Comparison of ENCODE assay signal across 8 mouse cellular contexts in the genomic region with DNA sequence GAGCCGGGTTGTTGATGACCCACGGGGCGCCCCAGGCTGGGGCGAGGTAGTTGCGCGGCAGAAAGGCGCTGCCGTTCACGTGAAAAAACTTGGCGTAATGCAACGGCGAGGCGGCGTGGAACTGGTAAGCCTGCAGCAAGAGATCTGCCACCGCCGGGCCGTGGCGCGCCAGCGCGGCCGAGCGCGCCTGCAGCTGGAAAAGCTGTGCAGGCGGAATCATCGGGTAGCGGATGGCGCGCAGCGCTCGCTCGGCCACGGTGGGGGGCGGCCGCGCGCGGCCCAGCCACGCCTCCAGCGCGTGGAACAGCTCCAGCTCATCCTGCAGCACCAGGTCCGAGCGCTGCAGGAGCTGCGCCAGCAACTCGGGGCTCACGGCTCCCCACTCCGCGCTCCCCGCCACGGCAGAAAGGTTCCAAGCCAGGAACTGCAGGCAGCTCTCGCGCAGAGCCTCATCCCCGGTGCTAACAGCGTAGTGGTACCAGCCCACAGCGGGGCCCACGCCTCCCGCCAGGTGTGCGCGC. TPM values are rescaled to one million over a fixed set of nuclear protein-coding genes. Genes with fewer than 3 reads are reported as not detected.
A peak's percentile ranks its signal among the peaks of the same experiment; 100 is the strongest.
DNase-seq lines count a peak whose midpoint lies in the region; ATAC-seq and TF ChIP-seq lines count a peak whose summit lies in the region.

No protein-coding gene starts in this region.

- ATAC-seq in heart, embryonic 15.5 days (replicated peaks; ENCODE audit: insufficient number of reproducible peaks, insufficient read depth, low FRiP score, low read depth): no peak
- no peak for ATAC-seq in forebrain, embryonic 13.5 days
- no peak for ATAC-seq in neural tube, embryonic 12.5 days (ENCODE audit: low FRiP score, low read depth)

- H3K27me3 ChIP-seq in heart, embryonic 15.5 days: peaks cover 91% of the 10 kb centered on the region
- peaks cover 42% of the 10 kb centered on the region for H3K27me3 ChIP-seq in forebrain, embryonic 13.5 days
- H3K27me3 ChIP-seq in neural tube, embryonic 12.5 days (replicated peaks): peaks cover 56% of the 10 kb centered on the region

- no peak for TF ChIP-seq POLR2A in bone marrow macrophage, adult 2 months (IDR thresholded peaks at IDR 0.05; ENCODE audit: borderline replicate concordance, low read depth, low read length)

- no peaks in the 10 kb centered on the region for H3K9me3 ChIP-seq in heart, embryonic 15.5 days (replicated peaks)
- no peaks in the 10 kb centered on the region for H3K9me3 ChIP-seq in forebrain, embryonic 13.5 days (replicated peaks)
- no peaks in the 10 kb centered on the region for H3K9me3 ChIP-seq in neural tube, embryonic 12.5 days

- TF ChIP-seq CTCF in bone marrow macrophage, adult 2 months (IDR thresholded peaks at IDR 0.05; ENCODE audit: low read depth, low read length): no peak

- intact Hi-C loops in left cerebral cortex, postnatal 25 days (cut with DNase I): loop anchor here (5.0 kb wide), 1 partner anchor 125 kb away; the partner anchor contains the start of gene Rpl38

- no peaks in the 10 kb centered on the region for H3K36me3 ChIP-seq in heart, embryonic 15.5 days
- H3K36me3 ChIP-seq in forebrain, embryonic 13.5 days (ENCODE audit: poor library complexity, severe bottlenecking): no peaks in the 10 kb centered on the region
- no peaks in the 10 kb centered on the region for H3K36me3 ChIP-seq in neural tube, embryonic 12.5 days

- 1% methylated on average over 58 of the region's 59 CpGs for WGBS in heart, embryonic 15.5 days
- WGBS in forebrain, embryonic 13.5 days: 1% methylated on average over 59 of the region's 59 CpGs
- WGBS in neural tube, embryonic 12.5 days: 1% methylated on average over 55 of the region's 59 CpGs

- H3K4me1 ChIP-seq in heart, embryonic 15.5 days (replicated peaks): peaks cover 35% of the 10 kb centered on the region
- peaks cover 13% of the 10 kb centered on the region for H3K4me1 ChIP-seq in bone marrow macrophage, adult 2 months (ENCODE audit: control insufficient read depth, insufficient read depth, low read length)
- peaks cover 69% of the 10 kb centered on the region for H3K4me1 ChIP-seq in forebrain, embryonic 13.5 days
- peaks cover 77% of the 10 kb centered on the region for H3K4me1 ChIP-seq in neural tube, embryonic 12.5 days

- H3K9ac ChIP-seq in heart, embryonic 15.5 days: 0 out of 2 replicates have a peak overlapping the region, but pooled peaks have one; percentile 21
- peak overlapping the region; percentile 72 for H3K9ac ChIP-seq in forebrain, embryonic 13.5 days
- H3K9ac ChIP-seq in neural tube, embryonic 12.5 days: peak overlapping the region; percentile 64

- DNase-seq in heart, adult 18-20 months: no peak
- DNase-seq in left cerebral cortex, postnatal 25 days (ENCODE audit: low spot score in 2 of 2): peak; percentile 53 to 57
- DNase-seq in T-cell, adult 2 months (ENCODE audit: low spot score): no peak
- no peak for DNase-seq in urinary bladder, adult 2 months (ENCODE audit: low spot score)

- no peak overlapping the region for H3K27ac ChIP-seq in heart, embryonic 15.5 days
- H3K27ac ChIP-seq in bone marrow macrophage, adult 2 months (ENCODE audit: insufficient read depth, low read depth, low read length): no peak overlapping the region
- peak overlapping the region; percentile 57; the same call in 1 of the 2 replicates for H3K27ac ChIP-seq in forebrain, embryonic 13.5 days
- no peak overlapping the region for H3K27ac ChIP-seq in neural tube, embryonic 12.5 days

- peak overlapping the region; percentile 49 for H3K4me3 ChIP-seq in heart, embryonic 15.5 days
- H3K4me3 ChIP-seq in bone marrow macrophage, adult 2 months (ENCODE audit: insufficient read depth, low read length): peak overlapping the region; percentile 44
- H3K4me3 ChIP-seq in forebrain, embryonic 13.5 days: peak overlapping the region; percentile 53
- peak overlapping the region; percentile 46 for H3K4me3 ChIP-seq in neural tube, embryonic 12.5 days

- peak overlapping the region; percentile 81 for H3K4me2 ChIP-seq in heart, embryonic 15.5 days
- peak overlapping the region; percentile 85 for H3K4me2 ChIP-seq in forebrain, embryonic 13.5 days
- H3K4me2 ChIP-seq in neural tube, embryonic 12.5 days (replicated peaks): peak overlapping the region; percentile 95

RNA-seq across cellular contexts. Expression of gene Btbd17, which starts 3.8 kb away (rescaled TPM):
- 0.08 and 0.46 TPM in 2 replicates for polyA plus RNA-seq in heart, embryonic 15.5 days (2015; fragmentation: Nextera tagmentation; extraction: Ambion mirVana)
- total RNA-seq in heart, adult 18-20 months (2021): not detected
- not detected in 2 replicates for polyA plus RNA-seq in bone marrow macrophage, adult 2 months (2012; ENCODE audit: insufficient read depth, insufficient read length, missing spikeins)
- 25.8 and 27.1 TPM in 2 replicates for polyA plus RNA-seq in forebrain, embryonic 13.5 days (2015; fragmentation: Nextera tagmentation; extraction: Ambion mirVana)
- 10 to 100 TPM; 35.6 to 39.8 TPM for total RNA-seq in left cerebral cortex, postnatal 25 days (2021)
- polyA plus RNA-seq in neural tube, embryonic 12.5 days (2016; fragmentation: Nextera tagmentation; extraction: Ambion mirVana): 48.5 and 51.2 TPM in 2 replicates
- 0.15 and 0.22 TPM in 2 replicates for polyA plus RNA-seq in urinary bladder, adult 2 months (2012; rRNA removed)

RNA-seq across cellular contexts. Expression of gene Gpr142, which starts 6.8 kb away (rescaled TPM):
- not detected in 2 replicates for polyA plus RNA-seq in heart, embryonic 15.5 days (2015; fragmentation: Nextera tagmentation; extraction: Ambion mirVana)
- not detected for total RNA-seq in heart, adult 18-20 months (2021)
- polyA plus RNA-seq in bone marrow macrophage, adult 2 months (2012; ENCODE audit: insufficient read depth, insufficient read length, missing spikeins): not detected in 2 replicates
- not detected in 2 replicates for polyA plus RNA-seq in forebrain, embryonic 13.5 days (2015; fragmentation: Nextera tagmentation; extraction: Ambion mirVana)
- not detected for total RNA-seq in left cerebral cortex, postnatal 25 days (2021)
- not detected in 2 replicates for polyA plus RNA-seq in neural tube, embryonic 12.5 days (2016; fragmentation: Nextera tagmentation; extraction: Ambion mirVana)
- not detected in 2 replicates for polyA plus RNA-seq in urinary bladder, adult 2 months (2012; rRNA removed)

RNA-seq across cellular contexts. Expression of gene Kif19a, which starts 26.8 kb away (rescaled TPM):
- polyA plus RNA-seq in heart, embryonic 15.5 days (2015; fragmentation: Nextera tagmentation; extraction: Ambion mirVana): 0.16 and 0.33 TPM in 2 replicates
- total RNA-seq in heart, adult 18-20 months (2021): 1 to 10 TPM in 1 of 2 experiments, under 1 TPM in 1; 0.42 to 1.3 TPM
- polyA plus RNA-seq in bone marrow macrophage, adult 2 months (2012; ENCODE audit: insufficient read depth, insufficient read length, missing spikeins): 2.5 and 3.0 TPM in 2 replicates
- polyA plus RNA-seq in forebrain, embryonic 13.5 days (2015; fragmentation: Nextera tagmentation; extraction: Ambion mirVana): 0.36 and 1.3 TPM in 2 replicates
- total RNA-seq in left cerebral cortex, postnatal 25 days (2021): 1 to 10 TPM; 4.8 to 5.3 TPM
- 2.0 and 3.1 TPM in 2 replicates for polyA plus RNA-seq in neural tube, embryonic 12.5 days (2016; fragmentation: Nextera tagmentation; extraction: Ambion mirVana)
- 0.65 and 1.3 TPM in 2 replicates for polyA plus RNA-seq in urinary bladder, adult 2 months (2012; rRNA removed)

RNA-seq across cellular contexts. Expression of gene Gprc5c, which starts 59.0 kb away (rescaled TPM):
- 12.4 and 19.8 TPM in 2 replicates for polyA plus RNA-seq in heart, embryonic 15.5 days (2015; fragmentation: Nextera tagmentation; extraction: Ambion mirVana)
- total RNA-seq in heart, adult 18-20 months (2021): 1 to 10 TPM; 5.1 to 7.5 TPM
- 35.4 and 38.0 TPM in 2 replicates for polyA plus RNA-seq in bone marrow macrophage, adult 2 months (2012; ENCODE audit: insufficient read depth, insufficient read length, missing spikeins)
- 4.6 and 5.0 TPM in 2 replicates for polyA plus RNA-seq in forebrain, embryonic 13.5 days (2015; fragmentation: Nextera tagmentation; extraction: Ambion mirVana)
- total RNA-seq in left cerebral cortex, postnatal 25 days (2021): 1 to 10 TPM; 4.2 to 6.4 TPM
- polyA plus RNA-seq in neural tube, embryonic 12.5 days (2016; fragmentation: Nextera tagmentation; extraction: Ambion mirVana): 21.6 and 23.9 TPM in 2 replicates
- 5.1 and 6.5 TPM in 2 replicates for polyA plus RNA-seq in urinary bladder, adult 2 months (2012; rRNA removed)

Comparison
In these comparisons a context has a peak if more than half of its experiments do, and no peak if none do; other contexts are left out.
1. H3K9ac ChIP-seq: peak in every context shown above with its lines; median percentile 72 in forebrain, embryonic 13.5 days; 64 in neural tube, embryonic 12.5 days; 21 in heart, embryonic 15.5 days.
2. DNase-seq: peak in left cerebral cortex, postnatal 25 days (2 of 2); none in heart, adult 18-20 months (0 of 2), T-cell, adult 2 months (single experiment) and urinary bladder, adult 2 months (single experiment).
3. RNA of gene Btbd17, which starts 3.8 kb away (polyA plus RNA-seq): 48.5 to 51.2 TPM in neural tube, embryonic 12.5 days and 25.8 to 27.1 TPM in forebrain, embryonic 13.5 days; 0.15 to 0.22 TPM in urinary bladder, adult 2 months, 0.08 to 0.46 TPM in heart, embryonic 15.5 days and not detected in bone marrow macrophage, adult 2 months; every median in the first group is over 10 times any median in the second.
4. Peak in every context shown above with its lines, with median percentiles within 50 percentile points of each other: H3K4me2 ChIP-seq and H3K4me3 ChIP-seq.